Mouse (Mus musculus) embryonic facial prominence, embryonic 13.5 days (tissue): ENCODE results near the gene Amigo3. TPM values are rescaled to one million over a fixed set of nuclear protein-coding genes. Genes with fewer than 3 reads are reported as not detected.

Experiments
- ATAC-seq: fragments of 200-750 bp; cut with Nextera tagmentation; 2 replicates; pipeline ENCODE4 v1.8.0; 2017; ENCODE audit warnings: low read depth; ENCODE audit not compliant: insufficient number of reproducible peaks, insufficient read depth, low FRiP score, low TSS enrichment
- H3K27ac ChIP-seq: fragments of 300-500 bp; sonication (generic); 2 replicates; pipeline ENCODE4 v1.5.1; 2015; ENCODE audit warnings: moderate library complexity, mild to moderate bottlenecking, inconsistent platforms
- H3K27me3 ChIP-seq: fragments of 300-500 bp; sonication (generic); 2 replicates; pipeline ENCODE4 v1.6.1; 2015; ENCODE audit warnings: mild to moderate bottlenecking, inconsistent platforms
- H3K36me3 ChIP-seq: fragments of 300-500 bp; sonication (generic); 2 replicates; pipeline ENCODE4 v1.6.1; 2015; ENCODE audit warnings: mild to moderate bottlenecking, inconsistent platforms
- H3K4me1 ChIP-seq: fragments of 300-500 bp; sonication (generic); 2 replicates; pipeline ENCODE4 v1.6.1; 2015; ENCODE audit warnings: inconsistent platforms
- H3K4me2 ChIP-seq: fragments of 300-500 bp; sonication (generic); 2 replicates; pipeline ENCODE4 v1.6.1; 2015; ENCODE audit warnings: moderate library complexity, mild to moderate bottlenecking, inconsistent platforms
- H3K4me3 ChIP-seq: fragments of 300-500 bp; sonication (generic); 2 replicates; pipeline ENCODE4 v1.5.1; 2015; ENCODE audit warnings: mild to moderate bottlenecking, inconsistent platforms
- H3K9ac ChIP-seq: fragments of 300-500 bp; sonication (generic); 2 replicates; pipeline ENCODE4 v1.6.1; 2015; ENCODE audit warnings: mild to moderate bottlenecking, inconsistent platforms
- H3K9me3 ChIP-seq: fragments of 300-500 bp; sonication (generic); 2 replicates; pipeline ENCODE4 v1.6.1; 2016; ENCODE audit warnings: inconsistent platforms
- WGBS: fragments of 180-500 bp; shearing (Covaris S2); methylation state at CpG from one replicate; pipeline ENCODE4 v1.1.7; 2015; ENCODE audit warnings: mixed read lengths; 5-methylcytosine and 5-hydroxymethylcytosine counted together
- polyA plus RNA-seq: library from polyadenylated mRNA; unstranded; fragments of >200 nt; fragmentation: Nextera tagmentation; extraction: Ambion mirVana; gene quantifications from 2 replicates; pipeline ENCODE4 v1.2.1, GENCODE M21; 2015

Gene Amigo3
- polyA plus RNA-seq, 1 experiment from 2014 or later: 3.4 TPM

DNA sequence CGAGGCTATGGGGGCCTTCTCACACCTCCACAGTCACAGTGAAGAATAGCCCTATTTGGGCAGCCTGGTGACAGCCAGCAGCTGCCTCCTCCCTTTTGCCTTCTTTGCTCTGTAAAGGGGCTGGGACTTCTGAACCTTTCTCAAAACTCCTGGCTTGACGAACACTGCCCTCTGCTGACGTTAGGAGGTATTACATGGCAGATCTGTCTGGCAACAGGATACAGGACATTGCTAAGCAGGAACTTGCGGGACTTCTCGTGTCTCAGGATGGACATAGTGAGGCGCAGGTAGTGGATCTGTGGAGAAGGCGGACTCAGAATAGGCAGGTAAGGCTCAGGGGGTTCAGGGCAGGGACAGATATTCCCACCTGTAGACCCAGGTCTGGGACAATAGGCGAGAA lies 14.9 kb downstream of the Amigo3 start:
- Histone ChIP-seq H3K27me3 (no peaks in the 10 kb centered on the region), H3K9ac (no peak overlapping the region), H3K4me3 (no peak overlapping the region), H3K36me3 (peaks cover 70% of the 10 kb centered on the region), H3K4me2 (no peak overlapping the region), H3K27ac (peak overlapping the region; percentile 22; the same call in 1 of the 2 replicates), H3K9me3 (no peaks in the 10 kb centered on the region), H3K4me1 (0 out of 2 replicates have a peak, but pooled peaks cover 3% of the 10 kb centered on the region)
- no peak for ATAC-seq
- 14% methylated on average over 8 of the region's 8 CpGs for WGBS

DNA sequence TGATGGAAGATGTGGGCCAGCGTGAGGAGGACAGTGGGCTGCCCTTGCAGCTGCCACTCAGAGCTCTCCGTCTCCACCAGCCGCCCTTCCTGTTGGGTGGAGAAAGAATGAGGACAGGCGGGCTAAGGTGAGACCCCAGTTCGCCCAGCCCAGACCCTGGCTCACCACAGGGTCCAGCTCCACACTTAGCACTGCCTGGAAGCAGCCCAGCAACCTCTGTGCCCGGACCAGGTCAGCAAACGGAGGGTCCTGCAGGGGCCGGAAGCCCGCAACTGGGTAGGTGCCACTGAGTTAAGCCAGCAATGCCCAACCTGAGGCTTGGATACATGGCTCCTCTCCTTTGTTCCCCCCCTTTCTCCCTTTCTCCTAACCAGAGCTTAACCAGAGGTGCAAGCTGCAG lies 16.0 kb downstream of the Amigo3 start:
- peaks cover 59% of the 10 kb centered on the region for H3K36me3 ChIP-seq
- no peaks in the 10 kb centered on the region for H3K9me3 ChIP-seq
- no peaks in the 10 kb centered on the region for H3K27me3 ChIP-seq
- no peak overlapping the region for H3K4me2 ChIP-seq
- 89% methylated on average over 9 of the region's 9 CpGs for WGBS
- H3K4me1 ChIP-seq: 0 out of 2 replicates have a peak, but pooled peaks cover 3% of the 10 kb centered on the region
- no peak overlapping the region for H3K27ac ChIP-seq
- H3K4me3 ChIP-seq: no peak overlapping the region
- ATAC-seq: no peak
- H3K9ac ChIP-seq: no peak overlapping the region

DNA sequence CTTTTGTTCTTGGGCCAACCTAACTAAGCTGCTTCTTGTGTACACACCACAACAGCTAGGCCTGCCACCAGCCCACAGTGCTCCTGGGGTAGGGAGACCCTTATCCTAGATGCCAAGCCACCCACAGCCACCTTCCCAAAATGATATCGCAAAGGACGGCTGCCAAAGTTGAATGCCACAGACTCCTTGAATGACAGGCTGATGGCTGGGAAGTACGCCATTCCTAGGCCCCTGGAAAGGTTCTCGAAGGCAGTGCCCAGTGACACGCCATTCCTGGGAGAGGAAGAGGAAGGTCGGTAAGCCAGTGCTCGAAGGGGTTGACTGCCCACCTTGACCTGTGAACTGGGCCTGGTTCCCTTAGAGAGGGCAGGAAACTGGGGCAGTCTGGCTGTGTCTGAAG lies 16.6 kb downstream of the Amigo3 start:
- Histone ChIP-seq H3K4me2 (no peak overlapping the region), H3K9me3 (no peaks in the 10 kb centered on the region), H3K4me3 (no peak overlapping the region), H3K36me3 (peaks cover 53% of the 10 kb centered on the region), H3K4me1 (0 out of 2 replicates have a peak, but pooled peaks cover 3% of the 10 kb centered on the region), H3K27me3 (no peaks in the 10 kb centered on the region), H3K9ac (no peak overlapping the region), H3K27ac (no peak overlapping the region)
- 88% methylated on average over 7 of the region's 7 CpGs for WGBS
- no peak for ATAC-seq

DNA sequence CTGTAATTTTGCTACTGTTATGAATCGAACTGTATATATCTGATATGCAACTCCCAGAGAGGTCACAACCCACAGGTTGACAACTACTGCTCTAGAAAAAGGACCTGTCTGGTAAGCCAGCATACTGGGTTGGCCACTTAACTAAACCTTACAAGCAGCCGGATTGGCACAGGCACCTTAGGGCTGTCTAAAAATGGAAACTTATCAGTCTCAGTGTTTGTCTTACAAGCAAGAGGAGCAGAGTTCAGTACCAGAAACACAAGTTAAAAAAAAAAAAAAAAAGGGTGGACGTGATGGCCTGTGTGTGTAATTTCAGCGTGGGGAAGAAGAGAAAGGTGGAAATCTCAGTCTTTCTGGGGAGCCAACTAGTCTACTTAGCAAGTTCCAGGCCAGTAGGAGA lies 18.8 kb downstream of the Amigo3 start:
- 85% methylated on average over 4 of the region's 4 CpGs for WGBS
- no peaks in the 10 kb centered on the region for H3K27me3 ChIP-seq
- 0 out of 2 replicates have a peak, but pooled peaks cover 3% of the 10 kb centered on the region for H3K4me1 ChIP-seq
- H3K4me2 ChIP-seq: no peak overlapping the region
- no peak overlapping the region for H3K9ac ChIP-seq
- no peak overlapping the region for H3K27ac ChIP-seq
- H3K36me3 ChIP-seq: peaks cover 33% of the 10 kb centered on the region
- no peaks in the 10 kb centered on the region for H3K9me3 ChIP-seq
- no peak for ATAC-seq
- H3K4me3 ChIP-seq: no peak overlapping the region

DNA sequence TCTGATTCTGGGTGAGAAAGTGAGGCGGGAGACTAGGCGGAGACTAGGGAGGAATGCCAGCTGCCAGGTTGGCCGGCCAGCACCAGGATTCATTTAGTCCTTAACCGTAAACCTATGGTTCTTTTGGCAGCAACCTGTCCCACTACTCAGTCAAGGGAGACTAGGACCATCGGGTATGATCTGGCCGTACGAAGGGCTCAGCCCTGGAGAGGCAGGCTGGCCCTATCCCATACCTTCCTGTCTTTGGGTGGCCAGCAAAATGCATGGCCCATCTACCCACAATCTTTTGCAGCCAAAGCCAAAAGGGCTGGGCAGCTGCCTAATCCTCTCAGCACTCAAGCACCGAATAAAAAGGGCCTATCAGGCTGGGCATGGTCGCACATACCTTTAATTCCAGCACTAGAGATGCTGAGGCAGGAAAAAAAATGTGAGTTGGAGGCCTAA lies 19.5 kb downstream of the Amigo3 start:
- 0 out of 2 replicates have a peak, but pooled peaks cover 3% of the 10 kb centered on the region for H3K4me1 ChIP-seq
- no peak for ATAC-seq
- H3K9ac ChIP-seq: no peak overlapping the region
- H3K4me2 ChIP-seq: no peak overlapping the region
- no peaks in the 10 kb centered on the region for H3K27me3 ChIP-seq
- H3K9me3 ChIP-seq: no peaks in the 10 kb centered on the region
- H3K4me3 ChIP-seq: no peak overlapping the region
- peaks cover 32% of the 10 kb centered on the region for H3K36me3 ChIP-seq
- no peak overlapping the region for H3K27ac ChIP-seq
- WGBS: 75% methylated on average over 9 of the region's 9 CpGs

- Histone ChIP-seq H3K27ac (no peak overlapping the region), H3K4me3 (no peak overlapping the region), H3K36me3 (peaks cover 29% of the 10 kb centered on the region), H3K9me3 (no peaks in the 10 kb centered on the region), H3K4me2 (no peak overlapping the region), H3K4me1 (peaks cover 7% of the 10 kb centered on the region), H3K9ac (no peak overlapping the region), H3K27me3 (no peaks in the 10 kb centered on the region)
- no peak for ATAC-seq
- 65% methylated on average over 7 of the region's 7 CpGs for WGBS
Observed at GRCm38 (mm10) chr9:108073141-108073930, 20.4 kb downstream of the Amigo3 start.

DNA sequence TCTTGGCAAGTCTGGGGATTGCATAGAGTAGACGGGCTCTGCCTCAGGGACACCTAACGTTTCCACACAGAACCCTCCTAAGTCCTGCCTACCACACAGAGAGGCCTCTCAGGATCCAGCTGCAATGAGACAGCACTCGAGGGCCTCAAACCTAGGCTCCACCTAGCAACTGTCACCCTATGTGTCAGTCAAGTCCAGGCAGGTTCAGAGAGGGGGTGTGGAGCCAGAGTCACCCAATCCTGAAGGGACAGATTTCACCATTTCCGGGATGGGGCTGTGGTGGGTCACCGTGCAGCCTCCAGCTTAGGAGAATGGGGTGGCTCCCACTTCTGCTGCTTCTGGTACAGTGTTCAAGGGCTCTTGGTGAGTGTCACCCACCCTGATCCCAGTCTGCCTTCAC lies 27.2 kb downstream of the Amigo3 start, which contains the start of gene Mst1:
Mst1 (plus strand) TSS at position 269 of the 400 bp plus-strand sequence.
- Histone ChIP-seq H3K27me3 (peaks cover 44% of the 10 kb centered on the region), H3K9ac (peak within 1 kb of the TSS; percentile 98), H3K9me3 (no peaks in the 10 kb centered on the region), H3K27ac (no peak within 1 kb of the TSS), H3K36me3 (peaks cover 13% of the 10 kb centered on the region), H3K4me1 (peaks cover 22% of the 10 kb centered on the region), H3K4me2 (peak within 1 kb of the TSS; percentile 82), H3K4me3 (peak within 1 kb of the TSS; percentile 92)
- ATAC-seq: no peak
- 65% methylated on average over 5 of the region's 5 CpGs for WGBS

DNA sequence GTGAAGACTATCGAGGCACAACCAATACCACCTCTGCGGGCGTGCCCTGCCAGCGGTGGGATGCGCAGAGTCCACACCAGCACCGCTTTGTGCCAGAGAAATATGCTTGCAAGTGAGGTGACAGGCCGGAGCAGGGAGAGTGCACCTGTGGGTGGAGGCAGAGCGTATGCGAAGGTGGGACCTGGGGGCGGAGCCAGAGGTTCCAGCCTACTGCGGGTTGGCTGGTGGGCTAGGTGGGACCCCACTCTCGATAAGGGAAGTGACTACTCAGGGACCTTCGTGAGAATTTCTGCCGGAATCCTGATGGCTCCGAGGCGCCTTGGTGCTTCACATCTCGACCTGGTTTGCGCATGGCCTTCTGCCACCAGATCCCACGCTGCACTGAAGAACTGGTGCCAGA lies 29.6 kb downstream of the Amigo3 start:
- peaks cover 44% of the 10 kb centered on the region for H3K27me3 ChIP-seq
- 5% methylated on average over 19 of the region's 19 CpGs for WGBS

DNA sequence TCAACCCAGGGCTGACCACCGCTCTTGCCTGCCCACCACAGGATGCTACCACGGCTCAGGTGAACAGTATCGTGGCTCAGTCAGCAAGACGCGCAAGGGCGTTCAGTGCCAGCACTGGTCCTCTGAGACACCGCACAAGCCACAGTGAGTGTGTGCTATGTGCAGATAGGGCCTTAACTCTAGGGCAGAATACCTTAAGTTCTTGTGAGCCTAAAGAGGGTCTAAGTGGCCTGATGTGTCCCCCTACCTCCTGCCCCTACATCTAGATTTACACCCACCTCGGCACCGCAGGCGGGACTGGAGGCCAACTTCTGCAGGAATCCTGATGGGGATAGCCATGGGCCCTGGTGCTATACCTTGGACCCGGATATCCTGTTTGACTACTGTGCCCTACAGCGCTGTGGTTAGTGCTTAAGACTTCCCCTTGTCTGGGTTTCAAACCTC lies 30.1 kb downstream of the Amigo3 start, which contains the start of gene Rnf123:
Rnf123 (minus strand) TSS at position 359 of the 444 bp plus-strand sequence.
- H3K9ac ChIP-seq: peak within 1 kb of the TSS; percentile 46
- WGBS: 28% methylated on average over 12 of the region's 12 CpGs
- no peak for ATAC-seq
- peak within 1 kb of the TSS; percentile 28 for H3K4me3 ChIP-seq
- peaks cover 42% of the 10 kb centered on the region for H3K36me3 ChIP-seq
- peaks cover 44% of the 10 kb centered on the region for H3K27me3 ChIP-seq
- H3K4me2 ChIP-seq: peak within 1 kb of the TSS; percentile 54
- peaks cover 18% of the 10 kb centered on the region for H3K4me1 ChIP-seq
- H3K9me3 ChIP-seq: no peaks in the 10 kb centered on the region
- no peak within 1 kb of the TSS for H3K27ac ChIP-seq

More for the DNA sequence above, 29.6 kb downstream of the Amigo3 start:
- ATAC-seq: no peak
- Histone ChIP-seq H3K4me1 (peaks cover 22% of the 10 kb centered on the region), H3K9ac (peak overlapping the region; percentile 46), H3K36me3 (peaks cover 37% of the 10 kb centered on the region), H3K4me3 (peak overlapping the region; percentile 28), H3K27ac (no peak overlapping the region), H3K4me2 (peak overlapping the region; percentile 54), H3K9me3 (no peaks in the 10 kb centered on the region)

GRCm38 (mm10) chr9:108083561-108083960 lies 30.6 kb downstream of the Amigo3 start:
- H3K36me3 ChIP-seq: peaks cover 47% of the 10 kb centered on the region
- H3K27ac ChIP-seq: no peak overlapping the region
- H3K4me1 ChIP-seq: peaks cover 13% of the 10 kb centered on the region
- H3K4me3 ChIP-seq: no peak overlapping the region
- peaks cover 44% of the 10 kb centered on the region for H3K27me3 ChIP-seq
- H3K4me2 ChIP-seq: no peak overlapping the region
- ATAC-seq: no peak
- 87% methylated on average over 6 of the region's 6 CpGs for WGBS
- H3K9me3 ChIP-seq: no peaks in the 10 kb centered on the region
- H3K9ac ChIP-seq: no peak overlapping the region

DNA sequence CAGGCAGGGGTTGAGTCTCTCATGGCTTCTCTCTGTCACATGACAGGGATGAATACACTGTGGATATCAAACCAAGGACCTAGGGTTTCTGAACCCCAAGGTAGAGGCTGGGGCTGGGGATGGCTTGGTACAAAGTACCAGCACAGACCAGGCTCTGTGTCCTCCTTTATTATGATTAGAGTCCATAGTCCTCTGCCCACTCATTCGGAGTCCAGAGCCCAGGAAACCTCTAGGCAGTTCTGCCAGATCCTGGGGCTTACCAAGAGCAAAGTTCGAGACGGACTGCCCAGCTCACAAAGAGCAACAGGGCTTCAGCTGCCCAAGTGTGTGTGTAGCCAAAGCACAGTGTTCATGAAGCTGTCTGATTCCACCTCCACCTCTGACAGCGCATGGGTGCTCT lies 32.3 kb downstream of the Amigo3 start:
- peaks cover 42% of the 10 kb centered on the region for H3K27me3 ChIP-seq
- H3K4me2 ChIP-seq: no peak overlapping the region
- no peak overlapping the region for H3K9ac ChIP-seq
- 94% methylated on average over 4 of the region's 4 CpGs for WGBS
- peaks cover 7% of the 10 kb centered on the region for H3K4me1 ChIP-seq
- H3K36me3 ChIP-seq: peaks cover 64% of the 10 kb centered on the region
- H3K27ac ChIP-seq: no peak overlapping the region
- ATAC-seq: no peak
- no peak overlapping the region for H3K4me3 ChIP-seq
- H3K9me3 ChIP-seq: no peaks in the 10 kb centered on the region

- no peak overlapping the region for H3K27ac ChIP-seq
- H3K4me3 ChIP-seq: no peak overlapping the region
- H3K9me3 ChIP-seq: no peaks in the 10 kb centered on the region
- no peak overlapping the region for H3K4me2 ChIP-seq
- H3K9ac ChIP-seq: no peak overlapping the region
- H3K27me3 ChIP-seq: no peaks in the 10 kb centered on the region
- H3K4me1 ChIP-seq: peaks cover 15% of the 10 kb centered on the region; the same call in 1 of the 2 replicates
- WGBS: 93% methylated on average over 7 of the region's 7 CpGs
- ATAC-seq: no peak
- H3K36me3 ChIP-seq: peaks cover 72% of the 10 kb centered on the region
Observed at GRCm38 (mm10) chr9:108090611-108091120, 37.7 kb downstream of the Amigo3 start.
